Mouse (Mus musculus) C2C12 (cell line): ENCODE measurements around the gene Zbtb42.

Source experiments
- CTCF ChIP-seq: IDR thresholded peaks from one replicate; pipeline ENCODE4 v1.5.1; 2011; ENCODE audit not compliant: control insufficient read depth, insufficient read depth, insufficient read length
- USF1 ChIP-seq: IDR thresholded peaks from one replicate; pipeline ENCODE4 v1.6.1; 2011; ENCODE audit warnings: low read depth, mild to moderate bottlenecking, control low read depth, moderate library complexity

DNA sequence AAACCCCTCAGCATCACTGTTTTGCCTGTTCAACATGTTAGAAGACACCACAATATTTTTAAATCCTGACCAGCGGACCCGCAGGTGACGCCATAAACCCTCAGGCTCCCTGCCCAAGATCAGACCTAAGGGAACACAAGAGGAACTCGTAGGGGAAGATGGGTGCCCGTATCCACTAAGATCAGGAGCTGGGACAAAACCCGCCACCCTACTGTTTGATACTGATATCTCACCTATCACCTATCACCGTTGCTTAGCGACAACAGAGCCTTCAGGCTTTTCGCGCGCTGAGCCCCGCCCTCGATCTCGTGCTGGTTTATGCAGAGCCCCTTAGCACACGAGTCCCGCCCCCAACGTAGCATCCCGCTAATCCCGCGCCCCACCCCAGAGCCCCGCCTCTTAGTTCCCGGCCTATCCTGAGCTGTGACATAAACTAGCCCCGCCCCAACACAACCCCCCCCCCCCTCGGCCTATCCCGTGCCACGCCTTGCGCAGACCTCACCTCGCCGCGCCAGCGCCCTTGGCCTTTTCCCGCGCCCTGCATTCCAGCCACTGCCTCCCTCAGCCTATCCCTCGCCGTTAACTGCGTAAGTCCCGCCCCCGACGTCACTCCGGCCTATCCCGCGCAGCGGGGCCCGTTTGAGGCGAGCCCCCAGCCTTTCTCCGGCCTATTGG, 34.3 kb upstream of the Zbtb42 start, which contains the start of gene Siva1:
- TF ChIP-seq CTCF (no peak), USF1 (no peak)
